Mouse (Mus musculus) cerebellum, adult 2 months (tissue): Measurements from ENCODE around the gene Spty2d1. TPM values are rescaled to one million over a fixed set of nuclear protein-coding genes. Genes with fewer than 3 reads are reported as not detected.
A peak's percentile ranks its signal among the peaks of the same experiment; 100 is the strongest.
"Not testable (repeated sequence)": the region's sequence is repeated elsewhere in the genome, so short reads cannot be mapped to it uniquely, and the experiment has no call there.

Source experiments
- DNase-seq, 2 experiments: peaks; one replicate each; pipeline ENCODE4 v3.0.0; 2021
- H3K27ac ChIP-seq: fragments of 200-500 bp; 2 replicates; pipeline ENCODE4 v1.5.1; 2012; ENCODE audit warnings: low read length, control low read depth, inconsistent platforms; ENCODE audit not compliant: insufficient read depth
- H3K27me3 ChIP-seq: fragments of 200-500 bp; 2 replicates; pipeline ENCODE4 v1.6.1; 2012; ENCODE audit warnings: inconsistent platforms, mild to moderate bottlenecking, low read length, moderate library complexity; ENCODE audit not compliant: control insufficient read depth, insufficient read depth
- H3K4me1 ChIP-seq: fragments of 200-500 bp; 2 replicates; pipeline ENCODE4 v1.6.1; 2011; ENCODE audit warnings: low read length; ENCODE audit not compliant: control insufficient read depth, insufficient read depth
- H3K4me3 ChIP-seq: fragments of 200-500 bp; replicated peaks from 2 replicates; pipeline ENCODE3; 2011; ENCODE audit warnings: mild to moderate bottlenecking, low read depth, low read length, control low read depth; ENCODE audit not compliant: insufficient read depth
- CTCF ChIP-seq: fragments of 200-500 bp; IDR thresholded peaks from 2 replicates; pipeline ENCODE4 v1.5.1; 2011; ENCODE audit warnings: low read depth, mild to moderate bottlenecking, control low read depth, low read length, moderate library complexity, borderline replicate concordance; ENCODE audit not compliant: insufficient read depth
- POLR2A ChIP-seq: fragments of 200-500 bp; IDR thresholded peaks from 2 replicates; pipeline ENCODE4 v1.6.1; 2011; ENCODE audit warnings: low read length, control low read depth, borderline replicate concordance; ENCODE audit not compliant: insufficient read depth
- WGBS: fragments of 180-500 bp; shearing (Covaris S2); methylation state at CpG from one replicate; pipeline ENCODE4 v1.1.7; 2018; 5-methylcytosine and 5-hydroxymethylcytosine counted together
- polyA plus RNA-seq: library from polyadenylated mRNA; depleted of rRNA; stranded (reverse); fragments of >200 nt; gene quantifications from 2 replicates; pipeline ENCODE4 v1.2.3, GENCODE M21; 2012

Spty2d1 gene
- polyA plus RNA-seq, 1 experiment = 11.2 TPM

DNA sequence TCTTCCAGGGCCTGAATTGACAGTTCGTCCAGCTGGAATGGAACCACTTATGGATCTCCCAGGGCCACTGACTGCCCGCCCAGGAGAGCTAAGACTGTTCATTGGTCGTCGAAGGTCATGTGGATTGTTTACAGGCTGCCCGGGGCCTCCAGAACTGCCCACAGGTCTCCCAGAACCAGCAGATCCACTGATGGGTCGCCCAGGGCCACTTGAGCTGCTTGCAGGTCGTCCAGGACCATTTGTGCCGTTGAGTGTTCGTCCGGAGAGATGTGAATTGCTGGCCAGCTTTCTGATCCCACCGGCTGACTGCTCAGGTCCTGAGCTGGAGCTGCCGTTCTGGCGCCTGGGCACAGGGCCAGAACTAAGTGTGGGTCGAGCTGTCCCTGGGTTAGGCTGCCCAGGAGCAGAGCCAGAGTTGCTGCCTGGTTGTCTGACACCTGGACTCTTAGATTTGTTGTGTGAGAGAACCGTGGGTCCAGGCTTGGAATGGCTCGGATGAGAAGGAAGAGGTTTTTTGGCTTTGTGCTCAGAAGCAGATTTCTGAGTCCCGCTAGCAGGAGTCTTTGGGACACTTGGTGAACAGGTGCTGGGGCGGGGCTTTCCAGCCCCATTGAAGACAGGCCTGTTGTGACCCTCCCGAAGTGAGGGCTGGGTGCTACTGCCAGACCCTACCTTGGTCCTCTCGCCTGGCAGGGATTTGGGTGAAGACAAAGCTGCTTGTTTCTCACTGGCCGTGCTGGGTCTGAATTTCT lies 10.4 kb downstream of the Spty2d1 start:
- TF ChIP-seq CTCF = no peak
- 0 out of 2 replicates have a peak, but pooled peaks have one; percentile 10 for TF ChIP-seq POLR2A
- no peaks in the 10 kb centered on the region for H3K27me3 ChIP-seq
- 8% methylated on average over 21 of the region's 21 CpGs for WGBS
- peak overlapping the region; percentile 79 for H3K27ac ChIP-seq
- DNase-seq = peak; percentile 81 to 83
- H3K4me3 ChIP-seq = peak overlapping the region; percentile 20
- H3K4me1 ChIP-seq = peaks cover 27% of the 10 kb centered on the region

DNA sequence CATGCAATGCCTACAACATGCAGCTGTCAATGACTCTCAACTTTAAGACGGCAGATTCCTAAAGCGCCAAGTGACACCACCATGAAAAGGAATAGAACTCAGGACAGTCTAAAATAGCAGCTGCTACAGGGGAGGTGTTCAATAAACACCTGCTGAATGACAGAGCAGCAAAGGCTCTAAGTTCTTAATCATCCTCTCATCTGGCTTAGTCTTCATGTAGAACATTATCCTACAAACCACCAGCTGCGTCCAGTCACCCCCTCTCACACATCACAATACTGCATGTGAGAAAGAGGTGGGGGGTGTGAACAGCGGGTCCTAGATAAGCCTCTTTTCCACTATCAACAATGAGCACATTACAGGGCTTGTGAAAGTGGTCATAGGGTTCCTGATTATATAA lies 11.2 kb downstream of the Spty2d1 start:
- Histone ChIP-seq H3K27me3 (no peaks in the 10 kb centered on the region), H3K27ac (no peak overlapping the region), H3K4me1 (peaks cover 27% of the 10 kb centered on the region), H3K4me3 (no peak overlapping the region)
- TF ChIP-seq CTCF (no peak), POLR2A (no peak)
- 84% methylated on average over 4 of the region's 4 CpGs for WGBS
- no peak for DNase-seq

DNA sequence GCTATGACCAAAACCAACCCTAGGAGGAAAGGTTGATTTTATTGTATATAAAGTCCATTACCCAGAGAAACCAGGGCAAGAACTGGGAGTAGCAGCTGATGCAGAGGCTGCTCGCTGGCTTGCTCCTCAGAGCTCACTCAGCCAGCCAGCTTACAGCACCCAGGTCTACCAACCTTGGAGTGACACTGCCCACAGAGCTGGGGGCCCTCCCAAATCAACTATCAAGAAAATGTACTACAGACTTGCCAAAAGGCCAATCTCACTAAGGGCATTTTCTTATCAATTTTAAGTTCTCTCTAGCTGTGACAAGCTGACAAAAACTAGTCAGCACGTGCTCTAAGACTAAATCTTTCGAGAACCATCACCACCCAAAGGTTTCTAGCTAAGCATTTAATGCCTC lies 12.7 kb downstream of the Spty2d1 start:
- DNase-seq = no peak
- Histone ChIP-seq H3K27ac (no peak overlapping the region), H3K4me1 (peaks cover 25% of the 10 kb centered on the region), H3K27me3 (no peaks in the 10 kb centered on the region), H3K4me3 (no peak overlapping the region)
- WGBS = 92% methylated on average over 3 of the region's 3 CpGs
- no peak for TF ChIP-seq POLR2A
- no peak for TF ChIP-seq CTCF

DNA sequence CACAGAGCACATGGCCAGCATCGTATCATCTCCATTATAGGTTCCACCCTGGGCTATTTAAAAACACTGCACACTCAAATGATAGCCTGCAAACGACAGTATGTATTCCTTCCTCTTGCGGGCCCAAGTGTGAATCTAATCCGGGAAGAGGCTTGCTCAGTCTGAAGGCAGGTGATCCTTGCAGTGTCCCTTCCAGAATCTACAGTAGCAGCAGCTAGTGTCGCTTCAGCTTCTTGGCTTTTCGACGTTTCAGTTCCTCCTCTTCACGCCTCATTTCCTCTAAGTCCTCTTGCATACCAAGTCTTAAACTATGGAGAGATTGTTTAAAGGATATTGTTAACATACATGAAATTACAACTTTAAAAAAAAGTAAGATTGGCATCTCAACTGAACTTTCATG lies 15.1 kb downstream of the Spty2d1 start:
- Histone ChIP-seq H3K27ac (no peak overlapping the region), H3K27me3 (no peaks in the 10 kb centered on the region), H3K4me1 (peaks cover 14% of the 10 kb centered on the region; the same call in 1 of the 2 replicates), H3K4me3 (no peak overlapping the region)
- TF ChIP-seq POLR2A = no peak
- TF ChIP-seq CTCF = no peak
- no peak for DNase-seq
- whole genome bisulfite sequencing = 70% methylated on average over 8 of the region's 8 CpGs

DNA sequence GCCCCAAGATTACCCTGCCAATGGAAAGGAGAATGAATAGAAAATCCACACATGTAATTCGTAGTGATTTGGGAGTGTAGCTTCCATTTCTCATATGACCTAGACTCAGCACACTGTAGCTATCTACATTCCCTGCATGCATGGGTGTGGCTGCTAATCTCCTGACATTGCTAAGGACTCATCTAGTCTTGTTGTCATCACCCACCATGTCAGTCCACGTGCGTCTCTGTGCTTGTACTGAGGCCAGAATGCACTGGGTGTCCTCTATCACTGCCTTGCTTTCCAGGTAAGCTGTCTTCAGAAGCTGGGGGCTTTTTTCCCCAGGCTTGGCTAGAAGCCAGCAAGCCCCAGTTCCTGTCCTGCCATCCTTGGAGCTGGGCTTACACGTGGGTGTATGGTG lies 18.8 kb downstream of the Spty2d1 start:
- H3K27me3 ChIP-seq, H3K27ac ChIP-seq, H3K4me3 ChIP-seq, DNase-seq: not testable (repeated sequence)
- 76% methylated on average over 4 of the region's 4 CpGs for WGBS
- H3K4me1 ChIP-seq = peaks cover 12% of the 10 kb centered on the region; the same call in 1 of the 2 replicates

DNA sequence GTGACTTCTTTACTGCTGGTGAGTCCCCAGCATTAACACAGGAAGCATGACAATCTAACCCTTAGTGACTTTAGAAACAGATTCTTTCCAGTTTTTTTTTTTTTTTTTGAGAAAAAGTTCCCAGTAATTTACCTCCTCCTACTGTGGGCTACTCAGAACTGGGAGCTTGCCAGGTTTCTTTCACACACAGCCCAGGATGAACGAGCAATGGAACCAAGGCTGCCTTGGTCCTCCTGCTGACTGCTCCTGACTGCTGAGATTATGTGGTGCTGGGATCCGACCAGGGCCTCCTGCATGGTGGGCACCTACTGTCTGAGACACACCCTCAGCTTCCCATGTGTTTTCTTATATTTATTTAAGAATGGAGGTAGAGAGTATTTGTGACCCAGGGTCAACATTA lies 21.1 kb downstream of the Spty2d1 start:
- 22% methylated on average over 2 of the region's 2 CpGs for WGBS
- DNase-seq = peak in 1 of 2 experiments; percentile 12
- Histone ChIP-seq H3K27ac (no peak overlapping the region), H3K27me3 (no peaks in the 10 kb centered on the region; the same call in 1 of the 2 replicates), H3K4me3 (no peak overlapping the region), H3K4me1 (peaks cover 12% of the 10 kb centered on the region; the same call in 1 of the 2 replicates)
- no peak for TF ChIP-seq CTCF
- no peak for TF ChIP-seq POLR2A

DNA sequence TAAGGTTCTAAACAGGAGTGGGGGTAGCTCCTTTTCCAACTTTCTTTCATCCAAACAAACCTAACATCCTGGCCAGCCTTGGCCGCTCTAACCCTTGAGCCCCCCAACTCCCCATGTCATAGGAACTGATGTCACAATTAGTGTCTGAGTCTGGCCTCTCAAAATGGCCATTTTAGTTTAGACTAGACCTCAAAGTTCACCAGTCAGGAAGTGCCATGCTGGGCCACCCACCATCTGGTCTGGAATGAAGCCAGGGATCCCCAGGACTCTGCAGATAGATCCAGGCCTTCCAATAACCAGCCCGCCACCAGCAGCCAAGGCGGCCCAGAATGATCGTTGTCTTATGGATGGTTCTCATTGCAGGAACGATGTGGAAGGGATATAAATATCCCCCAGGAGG lies 21.6 kb downstream of the Spty2d1 start:
- Histone ChIP-seq H3K27me3 (no peaks in the 10 kb centered on the region; the same call in 1 of the 2 replicates), H3K27ac (no peak overlapping the region), H3K4me3 (no peak overlapping the region), H3K4me1 (peaks cover 12% of the 10 kb centered on the region; the same call in 1 of the 2 replicates)
- 20% methylated on average over 5 of the region's 5 CpGs for WGBS
- DNase-seq = peak; percentile 52 to 56
- TF ChIP-seq POLR2A (no peak), CTCF (no peak)
